Mouse (Mus musculus) megakaryocyte, adult 5-6 weeks (primary cell): ENCODE data around the gene Adig. TPM values are rescaled to one million over a fixed set of nuclear protein-coding genes. Genes with fewer than 3 reads are reported as not detected.

Experiments
- ATAC-seq: 2 replicates; pipeline ENCODE4 v1.8.0; 2016; ENCODE audit warnings: mild to moderate bottlenecking, inconsistent platforms; ENCODE audit not compliant: poor library complexity, severe bottlenecking
- total RNA-seq, 2 experiments: library from RNA; stranded (forward) in 1 of 2; stranded (reverse) in 1 of 2; fragments of 153-499, 151-499 nt in 1 of 2; fragments of 221-1000, 200-1000 nt in 1 of 2; gene quantifications; 2 replicates each; pipeline versions ENCODE4 v1.2.3 to v1.2.4; 2015 to 2017

The Adig gene
- total RNA-seq, 2 experiments from 2014 or later: not detected

- peak; percentile 81 for ATAC-seq
Measured at GRCm38 (mm10) chr2:158539433-158540305, 37.3 kb downstream of the Adig start.

DNA sequence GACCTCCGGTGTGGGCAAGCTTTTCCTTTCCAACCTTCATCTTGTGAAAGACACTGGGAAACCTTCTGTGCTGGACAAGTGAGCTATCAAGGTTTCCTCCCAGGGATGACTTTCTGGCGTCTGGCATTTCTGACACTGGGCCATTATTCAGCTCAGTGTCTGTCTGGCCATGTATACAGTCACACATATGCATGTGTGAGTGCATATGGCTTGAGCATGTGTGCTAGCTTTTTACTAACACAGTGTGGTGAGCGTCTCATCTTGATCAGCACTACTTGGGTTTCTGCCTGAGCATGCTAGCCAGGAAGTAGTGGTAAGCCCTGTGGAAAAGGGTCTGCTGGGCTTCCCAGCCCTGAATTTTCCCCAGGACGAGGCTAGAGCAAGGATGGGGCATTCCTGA, 38.9 kb downstream of the Adig start:
- no peak for ATAC-seq

GRCm38 (mm10) chr2:158545266-158545665, 42.9 kb downstream of the Adig start:
- ATAC-seq: no peak

- peak; percentile 91 for ATAC-seq
Measured at GRCm38 (mm10) chr2:158546751-158547150, 44.3 kb downstream of the Adig start.

GRCm38 (mm10) chr2:158550067-158550466, 47.7 kb downstream of the Adig start:
- peak; percentile 79 for ATAC-seq

- no peak for ATAC-seq
Measured at GRCm38 (mm10) chr2:158554366-158554765, 52.0 kb downstream of the Adig start.

DNA sequence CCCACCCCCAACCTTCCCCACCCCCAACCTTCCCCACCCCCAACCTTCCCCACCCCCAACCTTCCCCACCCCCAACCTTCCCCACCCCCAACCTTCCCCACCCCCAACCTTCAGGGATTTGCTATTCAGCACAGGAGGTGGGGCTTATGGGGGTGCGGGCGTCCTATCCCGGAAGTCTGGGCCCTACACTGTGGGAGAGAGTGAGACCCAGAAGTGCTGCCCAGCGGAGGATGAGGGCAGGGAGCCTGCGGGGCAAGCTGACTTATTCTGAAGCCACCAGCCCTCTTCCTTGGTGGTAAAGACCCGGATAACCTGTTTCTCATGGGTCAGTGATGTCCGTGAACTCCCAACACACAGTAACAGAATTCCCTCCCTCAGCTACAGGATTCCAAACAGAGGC, 52.8 kb downstream of the Adig start:
- ATAC-seq: no peak

GRCm38 (mm10) chr2:158555812-158556211, 53.4 kb downstream of the Adig start:
- ATAC-seq: 0 out of 2 replicates have a peak, but pooled peaks have one; percentile 11

- peak; percentile 95 for ATAC-seq
Measured at GRCm38 (mm10) chr2:158556225-158556624, 53.8 kb downstream of the Adig start.

GRCm38 (mm10) chr2:158556750-158557149, 54.3 kb downstream of the Adig start:
- ATAC-seq: no peak

Other genes starting within 250 kb of the Adig start
- gene Bpi, start 244.5 kb upstream of the Adig start, total RNA-seq (2015): not detected in 2 replicates
- gene Bpi, start 244.5 kb upstream of the Adig start, total RNA-seq (2017): 0.08 TPM in 1 of 2 replicates, not detected in the other
- 31.2 and 40.4 TPM in 2 replicates for gene Lbp, start 196.1 kb upstream of the Adig start, total RNA-seq (2015)
- 80.4 and 95.8 TPM in 2 replicates for gene Lbp, start 196.1 kb upstream of the Adig start, total RNA-seq (2017)
- not detected in 2 replicates for gene Snhg11, start 127.0 kb upstream of the Adig start, total RNA-seq (2015)
- gene Snhg11, start 127.0 kb upstream of the Adig start, total RNA-seq (2017): 0.08 TPM in 1 of 2 replicates, not detected in the other
- gene Ralgapb, start 92.8 kb upstream of the Adig start, total RNA-seq (2015): 45.3 and 45.4 TPM in 2 replicates
- 29.7 and 32.2 TPM in 2 replicates for gene Ralgapb, start 92.8 kb upstream of the Adig start, total RNA-seq (2017)
- not detected in 2 replicates for gene Arhgap40, start 10.2 kb downstream of the Adig start, total RNA-seq (2015)
- gene Arhgap40, start 10.2 kb downstream of the Adig start, total RNA-seq (2017): not detected in 2 replicates
- 0.07 TPM in 1 of 2 replicates, not detected in the other for gene Slc32a1, start 108.2 kb downstream of the Adig start, total RNA-seq (2015)
- gene Slc32a1, start 108.2 kb downstream of the Adig start, total RNA-seq (2017): 0.12 TPM in 1 of 2 replicates, not detected in the other
- 7.1 and 8.0 TPM in 2 replicates for gene Actr5, start 122.3 kb downstream of the Adig start, total RNA-seq (2015)
- 13.0 and 13.1 TPM in 2 replicates for gene Actr5, start 122.3 kb downstream of the Adig start, total RNA-seq (2017)
- gene Ppp1r16b, start 162.8 kb downstream of the Adig start, total RNA-seq (2015): 0.58 and 0.98 TPM in 2 replicates
- 0.70 and 1.3 TPM in 2 replicates for gene Ppp1r16b, start 162.8 kb downstream of the Adig start, total RNA-seq (2017)